Mouse (Mus musculus) C2C12 (cell line): ENCODE measurements at regions not wholly inside any gene's neighbourhood (a gene's known extent, or its start where the extent isn't known, plus 50 kb on each side); places are given as distances from the start of the nearest gene placed in this dataset.

Experiments used
- H3K27me3 ChIP-seq: one replicate; pipeline ENCODE4 v1.6.1; 2011; ENCODE audit not compliant: control insufficient read depth, insufficient read depth, insufficient read length
- H3K36me3 ChIP-seq: one replicate; pipeline ENCODE4 v1.6.1; 2011; ENCODE audit not compliant: control insufficient read depth, insufficient read depth
- H3K4me3 ChIP-seq: one replicate; pipeline ENCODE4 v1.5.1; 2011; ENCODE audit warnings: mild to moderate bottlenecking, control low read depth; ENCODE audit not compliant: poor library complexity, insufficient read depth, severe bottlenecking
- H3K79me2 ChIP-seq: one replicate; pipeline ENCODE4 v1.6.1; 2011; ENCODE audit not compliant: control insufficient read depth, insufficient read depth
- H3K79me3 ChIP-seq: one replicate; pipeline ENCODE4 v1.6.1; 2011; ENCODE audit warnings: low read depth, control low read depth
- H3ac ChIP-seq: one replicate; pipeline ENCODE3; 2011; ENCODE audit warnings: low read depth; ENCODE audit not compliant: control insufficient read depth, insufficient read length
- CEBPB ChIP-seq: IDR thresholded peaks from one replicate; pipeline ENCODE4 v1.6.1; 2011; ENCODE audit warnings: low read depth, mild to moderate bottlenecking, control low read depth, moderate library complexity
- CTCF ChIP-seq: IDR thresholded peaks from one replicate; pipeline ENCODE4 v1.5.1; 2011; ENCODE audit not compliant: control insufficient read depth, insufficient read depth, insufficient read length
- FOSL1 ChIP-seq: IDR thresholded peaks from one replicate; pipeline ENCODE4 v1.8.0; 2011; ENCODE audit warnings: mild to moderate bottlenecking, low read length; ENCODE audit not compliant: poor library complexity, insufficient read depth, severe bottlenecking
- MAX ChIP-seq: IDR thresholded peaks from one replicate; pipeline ENCODE4 v1.6.1; 2011; ENCODE audit warnings: mild to moderate bottlenecking, control low read depth
- MYOD1 ChIP-seq: IDR thresholded peaks from one replicate; pipeline ENCODE4 v1.6.1; 2011; ENCODE audit warnings: low read depth; ENCODE audit not compliant: control insufficient read depth, insufficient read length
- MYOG ChIP-seq: IDR thresholded peaks from one replicate; pipeline ENCODE4 v1.6.1; 2011; ENCODE audit not compliant: control insufficient read depth, insufficient read length; ENCODE audit errors: extremely low read depth
- USF1 ChIP-seq: IDR thresholded peaks from one replicate; pipeline ENCODE4 v1.6.1; 2011; ENCODE audit warnings: low read depth, mild to moderate bottlenecking, control low read depth, moderate library complexity

GRCm38 (mm10) chr3:131789177-131789576 lies 224.6 kb downstream of the Papss1 start:
- no peaks in the 10 kb centered on the region for H3K36me3 ChIP-seq
- no peak for TF ChIP-seq MYOD1
- no peak for TF ChIP-seq CTCF
- no peak for TF ChIP-seq MYOG
- no peak for TF ChIP-seq FOSL1
- TF ChIP-seq CEBPB, result no peak
- TF ChIP-seq USF1, result no peak
- TF ChIP-seq MAX, result no peak
- no peaks in the 10 kb centered on the region for H3K27me3 ChIP-seq

GRCm38 (mm10) chr3:131794056-131794455 lies 229.5 kb downstream of the Papss1 start:
- TF ChIP-seq USF1 (no peak), CEBPB (no peak), CTCF (no peak), FOSL1 (peak; percentile 20)
- no peak overlapping the region for H3ac ChIP-seq

More at GRCm38 (mm10) chr3:131789177-131789576, 224.6 kb downstream of the Papss1 start:
- Histone ChIP-seq H3K4me3 (no peak overlapping the region), H3K79me2 (no peaks in the 10 kb centered on the region), H3ac (no peak overlapping the region), H3K79me3 (no peaks in the 10 kb centered on the region)

GRCm38 (mm10) chr3:131795108-131796005 lies 230.8 kb downstream of the Papss1 start:
- TF ChIP-seq CTCF (no peak), USF1 (no peak)
- Histone ChIP-seq H3K27me3 (no peaks in the 10 kb centered on the region), H3K36me3 (no peaks in the 10 kb centered on the region), H3K79me3 (no peaks in the 10 kb centered on the region), H3ac (no peak overlapping the region), H3K4me3 (no peak overlapping the region), H3K79me2 (no peaks in the 10 kb centered on the region)

More at GRCm38 (mm10) chr3:131794056-131794455, 229.5 kb downstream of the Papss1 start:
- no peaks in the 10 kb centered on the region for H3K79me2 ChIP-seq
- no peak overlapping the region for H3K4me3 ChIP-seq
- H3K79me3 ChIP-seq, result no peaks in the 10 kb centered on the region
- H3K27me3 ChIP-seq, result no peaks in the 10 kb centered on the region
- H3K36me3 ChIP-seq, result no peaks in the 10 kb centered on the region

- TF ChIP-seq USF1 (peak; percentile 34), MYOG (no peak), MAX (peak; percentile 69), MYOD1 (no peak), FOSL1 (no peak), CTCF (no peak), CEBPB (no peak)
- no peaks in the 10 kb centered on the region for H3K27me3 ChIP-seq
- no peak overlapping the region for H3ac ChIP-seq
- H3K4me3 ChIP-seq, result no peak overlapping the region
- H3K36me3 ChIP-seq, result no peaks in the 10 kb centered on the region
- H3K79me3 ChIP-seq, result no peaks in the 10 kb centered on the region
- H3K79me2 ChIP-seq, result no peaks in the 10 kb centered on the region
Observed at GRCm38 (mm10) chr3:131799774-131800173, 235.2 kb downstream of the Papss1 start.

- H3K36me3 ChIP-seq, result no peaks in the 10 kb centered on the region
- H3ac ChIP-seq, result no peak overlapping the region
- H3K27me3 ChIP-seq, result no peaks in the 10 kb centered on the region
- H3K4me3 ChIP-seq, result no peak overlapping the region
- no peaks in the 10 kb centered on the region for H3K79me3 ChIP-seq
- no peaks in the 10 kb centered on the region for H3K79me2 ChIP-seq
- no peak for TF ChIP-seq FOSL1
- TF ChIP-seq CEBPB, result no peak
- TF ChIP-seq MYOD1, result no peak
- TF ChIP-seq CTCF, result no peak
- TF ChIP-seq USF1, result no peak
- no peak for TF ChIP-seq MYOG
- no peak for TF ChIP-seq MAX
Observed at GRCm38 (mm10) chr3:131801551-131801950, 237.0 kb downstream of the Papss1 start.

- Histone ChIP-seq H3K79me2 (no peaks in the 10 kb centered on the region), H3K79me3 (no peaks in the 10 kb centered on the region), H3ac (no peak overlapping the region), H3K36me3 (no peaks in the 10 kb centered on the region), H3K27me3 (no peaks in the 10 kb centered on the region), H3K4me3 (no peak overlapping the region)
- TF ChIP-seq MAX, result peak; percentile 37
- TF ChIP-seq MYOG, result no peak
- TF ChIP-seq MYOD1, result peak; percentile 51
- TF ChIP-seq FOSL1, result peak; percentile 40
- TF ChIP-seq USF1, result no peak
Observed at GRCm38 (mm10) chr3:131802841-131803240, 238.3 kb downstream of the Papss1 start.
